Mouse (Mus musculus) hindbrain, embryonic 13.5 days (tissue): Measurements from ENCODE around the gene Sox6. TPM values are rescaled to one million over a fixed set of nuclear protein-coding genes. Genes with fewer than 3 reads are reported as not detected.

Source experiments
- ATAC-seq: fragments of 200-750 bp; cut with Nextera tagmentation; 2 replicates; pipeline ENCODE4 v1.8.0; 2017; ENCODE audit warnings: moderate TSS enrichment; ENCODE audit not compliant: low FRiP score
- H3K27ac ChIP-seq: fragments of 300-500 bp; sonication (generic); 2 replicates; pipeline ENCODE4 v1.5.1; 2015; ENCODE audit warnings: inconsistent platforms, mild to moderate bottlenecking, moderate library complexity
- H3K27me3 ChIP-seq: fragments of 300-500 bp; sonication (generic); 2 replicates; pipeline ENCODE4 v1.6.1; 2015; ENCODE audit warnings: mild to moderate bottlenecking, inconsistent platforms
- H3K36me3 ChIP-seq: fragments of 300-500 bp; sonication (generic); 2 replicates; pipeline ENCODE4 v1.6.1; 2015; ENCODE audit warnings: mild to moderate bottlenecking, inconsistent platforms
- H3K4me1 ChIP-seq: fragments of 300-500 bp; sonication (generic); replicated peaks from 2 replicates; pipeline ENCODE4 v1.6.1; 2015; ENCODE audit warnings: inconsistent platforms
- H3K4me2 ChIP-seq: fragments of 300-500 bp; sonication (generic); 2 replicates; pipeline ENCODE4 v1.6.1; 2015; ENCODE audit warnings: inconsistent platforms, mild to moderate bottlenecking, moderate library complexity
- H3K4me3 ChIP-seq: fragments of 300-500 bp; sonication (generic); 2 replicates; pipeline ENCODE4 v1.5.1; 2015; ENCODE audit warnings: mild to moderate bottlenecking, inconsistent platforms
- H3K9ac ChIP-seq: fragments of 300-500 bp; sonication (generic); 2 replicates; pipeline ENCODE4 v1.6.1; 2015; ENCODE audit warnings: mild to moderate bottlenecking, inconsistent platforms
- H3K9me3 ChIP-seq: fragments of 300-500 bp; sonication (generic); 2 replicates; pipeline ENCODE4 v1.6.1; 2016; ENCODE audit warnings: inconsistent platforms
- WGBS: fragments of 180-500 bp; shearing (Covaris S2); methylation state at CpG from one replicate; pipeline ENCODE4 v1.1.7; 2015; 5-methylcytosine and 5-hydroxymethylcytosine counted together
- polyA plus RNA-seq: library from polyadenylated mRNA; unstranded; fragments of >200 nt; fragmentation: Nextera tagmentation; extraction: Ambion mirVana; gene quantifications from 2 replicates; pipeline ENCODE4 v1.2.1, GENCODE M21; 2015

Sox6 gene
- polyA plus RNA-seq, 1 experiment from 2014 or later = 42.1 TPM

GRCm38 (mm10) chr7:115979813-115980512 lies 58.6 kb downstream of the Sox6 start:
- no peaks in the 10 kb centered on the region for H3K27me3 ChIP-seq
- no peak overlapping the region for H3K27ac ChIP-seq
- H3K9ac ChIP-seq = no peak overlapping the region
- no peaks in the 10 kb centered on the region for H3K4me1 ChIP-seq
- no peaks in the 10 kb centered on the region for H3K9me3 ChIP-seq
- no peaks in the 10 kb centered on the region for H3K36me3 ChIP-seq
- ATAC-seq = no peak
- no peak overlapping the region for H3K4me3 ChIP-seq
- WGBS = 86% methylated on average over 5 of the region's 5 CpGs
- no peak overlapping the region for H3K4me2 ChIP-seq

- no peaks in the 10 kb centered on the region for H3K4me1 ChIP-seq
- no peak overlapping the region for H3K27ac ChIP-seq
- no peaks in the 10 kb centered on the region for H3K9me3 ChIP-seq
- ATAC-seq = no peak
- 87% methylated on average over 2 of the region's 2 CpGs for WGBS
- H3K27me3 ChIP-seq = no peaks in the 10 kb centered on the region
- no peak overlapping the region for H3K4me3 ChIP-seq
- H3K4me2 ChIP-seq = no peak overlapping the region
- H3K36me3 ChIP-seq = no peaks in the 10 kb centered on the region
- H3K9ac ChIP-seq = no peak overlapping the region
These were observed 64.1 kb downstream of the Sox6 start for GRCm38 (mm10) chr7:115974518-115974917.

DNA sequence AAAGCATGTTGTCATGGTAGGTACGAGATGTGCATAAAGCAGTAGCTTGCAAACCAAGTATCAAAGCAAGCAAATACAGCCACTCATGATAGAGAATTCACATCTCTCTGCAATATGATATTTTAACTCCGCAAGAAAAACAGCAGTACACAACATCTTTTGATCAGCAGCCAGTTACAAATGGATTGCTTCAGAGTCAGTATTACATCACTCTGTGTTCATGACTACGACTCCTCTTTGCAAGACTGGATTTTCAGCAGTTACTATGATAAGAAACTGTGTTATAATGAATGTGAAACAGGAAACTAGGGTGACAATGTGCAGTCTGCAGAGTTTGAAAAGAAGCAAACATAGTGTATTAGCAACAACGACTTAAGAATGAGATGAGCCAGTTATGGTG lies 71.4 kb downstream of the Sox6 start:
- Histone ChIP-seq H3K9me3 (no peaks in the 10 kb centered on the region), H3K27ac (no peak overlapping the region), H3K4me2 (no peak overlapping the region), H3K9ac (no peak overlapping the region), H3K4me1 (no peaks in the 10 kb centered on the region), H3K27me3 (no peaks in the 10 kb centered on the region), H3K36me3 (no peaks in the 10 kb centered on the region), H3K4me3 (no peak overlapping the region)
- 94% methylated on average over 4 of the region's 4 CpGs for WGBS
- no peak for ATAC-seq

- H3K4me1 ChIP-seq = 0 out of 2 replicates have a peak, but pooled peaks cover under 1% of the 10 kb centered on the region
- no peaks in the 10 kb centered on the region for H3K36me3 ChIP-seq
- H3K9me3 ChIP-seq = no peaks in the 10 kb centered on the region
- H3K9ac ChIP-seq = no peak overlapping the region
- ATAC-seq = no peak
- no peaks in the 10 kb centered on the region for H3K27me3 ChIP-seq
- H3K4me3 ChIP-seq = no peak overlapping the region
- no peak overlapping the region for H3K4me2 ChIP-seq
- no peak overlapping the region for H3K27ac ChIP-seq
- WGBS = 45% methylated on average over 4 of the region's 4 CpGs
These were observed 72.4 kb downstream of the Sox6 start for GRCm38 (mm10) chr7:115966181-115966580.

GRCm38 (mm10) chr7:115953046-115953445 lies 85.5 kb downstream of the Sox6 start:
- Histone ChIP-seq H3K4me1 (no peaks in the 10 kb centered on the region), H3K4me2 (no peak overlapping the region), H3K27ac (no peak overlapping the region), H3K9ac (no peak overlapping the region), H3K27me3 (no peaks in the 10 kb centered on the region), H3K36me3 (no peaks in the 10 kb centered on the region), H3K4me3 (no peak overlapping the region), H3K9me3 (no peaks in the 10 kb centered on the region)
- ATAC-seq = no peak
- 77% methylated on average over 3 of the region's 3 CpGs for WGBS

DNA sequence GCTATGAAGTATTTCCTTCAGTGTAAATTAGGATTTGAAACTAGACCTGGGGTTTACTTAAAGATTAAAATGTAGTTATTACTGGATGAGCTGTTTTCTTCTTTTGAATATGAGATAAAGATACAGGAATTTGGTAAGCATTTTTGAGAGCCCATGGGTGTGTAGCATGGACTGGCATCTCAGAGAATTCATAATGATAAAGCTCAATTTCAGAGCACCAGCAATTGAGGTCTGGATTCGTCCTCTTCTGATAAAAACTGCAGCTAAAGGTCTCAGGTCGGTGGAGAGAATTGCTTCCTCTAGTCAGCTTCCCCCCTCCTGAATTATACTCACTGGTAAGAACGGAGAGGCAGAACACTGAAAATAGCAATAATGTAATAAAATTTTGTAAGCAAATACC lies 86.4 kb downstream of the Sox6 start:
- Histone ChIP-seq H3K27me3 (no peaks in the 10 kb centered on the region), H3K27ac (no peak overlapping the region), H3K4me1 (no peaks in the 10 kb centered on the region), H3K9ac (no peak overlapping the region), H3K36me3 (no peaks in the 10 kb centered on the region), H3K4me3 (no peak overlapping the region), H3K9me3 (no peaks in the 10 kb centered on the region), H3K4me2 (no peak overlapping the region)
- 70% methylated on average over 3 of the region's 3 CpGs for WGBS
- no peak for ATAC-seq

DNA sequence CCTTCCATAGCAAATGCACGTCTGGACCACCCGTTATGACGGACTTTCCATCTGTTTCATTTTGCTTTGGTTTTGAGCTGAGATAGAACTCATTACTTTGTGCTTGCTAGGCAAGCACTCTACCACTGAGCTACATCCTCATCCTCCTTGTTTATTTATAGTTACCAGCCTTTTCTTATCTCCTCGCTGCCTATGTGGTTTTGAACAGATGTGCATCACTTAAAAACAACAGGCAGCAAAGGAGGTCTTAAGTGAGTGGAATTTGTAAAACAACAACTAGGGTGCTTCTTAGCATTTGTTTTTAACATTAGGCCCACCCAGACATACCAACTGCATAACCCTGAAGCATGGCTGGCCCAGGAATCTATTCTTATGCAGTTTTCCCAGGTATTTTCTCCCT lies 86.9 kb downstream of the Sox6 start:
- WGBS = 85% methylated on average over 4 of the region's 4 CpGs
- Histone ChIP-seq H3K4me3 (no peak overlapping the region), H3K36me3 (no peaks in the 10 kb centered on the region), H3K27ac (no peak overlapping the region), H3K9me3 (no peaks in the 10 kb centered on the region), H3K4me2 (no peak overlapping the region), H3K27me3 (no peaks in the 10 kb centered on the region), H3K4me1 (no peaks in the 10 kb centered on the region), H3K9ac (no peak overlapping the region)
- ATAC-seq = no peak

DNA sequence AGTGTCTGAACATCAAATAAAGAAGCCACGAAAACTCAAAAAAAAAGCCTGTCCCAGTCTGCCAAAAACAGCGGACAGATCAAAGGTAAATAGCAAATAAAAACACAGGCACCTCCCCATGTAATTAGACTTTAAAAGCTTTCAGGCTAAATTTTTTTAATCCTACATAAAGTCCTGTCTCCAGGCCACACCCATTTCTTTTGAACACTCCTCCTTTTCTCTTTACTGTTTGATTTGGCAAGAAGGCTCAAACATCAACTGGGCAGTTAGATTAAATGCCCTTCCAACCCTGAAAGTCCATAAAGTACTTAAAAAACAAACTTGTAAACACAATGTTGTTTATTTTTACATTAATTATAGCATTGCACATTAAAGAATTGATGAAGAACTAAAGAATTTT lies 90.7 kb downstream of the Sox6 start:
- H3K4me3 ChIP-seq = no peak overlapping the region
- H3K27ac ChIP-seq = no peak overlapping the region
- H3K9me3 ChIP-seq = no peaks in the 10 kb centered on the region
- H3K36me3 ChIP-seq = no peaks in the 10 kb centered on the region
- WGBS = 57% methylated on average over 2 of the region's 2 CpGs
- no peak overlapping the region for H3K4me2 ChIP-seq
- no peaks in the 10 kb centered on the region; the same call in 1 of the 2 replicates for H3K4me1 ChIP-seq
- H3K27me3 ChIP-seq = no peaks in the 10 kb centered on the region
- ATAC-seq = no peak
- H3K9ac ChIP-seq = no peak overlapping the region

DNA sequence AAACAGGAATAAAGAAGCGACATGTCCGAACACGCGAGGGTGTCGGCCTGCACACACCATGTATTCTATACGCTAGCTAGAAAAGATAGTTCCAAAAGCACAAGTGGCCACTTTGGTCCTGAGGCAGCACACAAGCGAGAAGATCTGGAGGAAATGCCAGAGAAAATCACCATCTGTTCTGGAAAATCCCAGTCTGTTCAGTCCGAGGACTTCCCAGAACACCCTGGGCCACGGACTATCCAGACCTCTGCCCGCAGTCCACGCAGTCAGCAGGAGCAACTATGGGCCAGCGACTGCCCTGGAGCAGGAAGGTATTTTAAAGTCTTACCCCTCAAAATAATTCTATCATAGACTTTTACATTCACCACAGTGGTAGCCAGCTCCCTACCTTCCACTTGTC lies 92.0 kb downstream of the Sox6 start:
- H3K27ac ChIP-seq = no peak overlapping the region
- no peaks in the 10 kb centered on the region for H3K9me3 ChIP-seq
- no peak overlapping the region for H3K4me2 ChIP-seq
- ATAC-seq = no peak
- H3K4me1 ChIP-seq = no peaks in the 10 kb centered on the region; the same call in 1 of the 2 replicates
- no peaks in the 10 kb centered on the region for H3K36me3 ChIP-seq
- H3K4me3 ChIP-seq = no peak overlapping the region
- no peaks in the 10 kb centered on the region for H3K27me3 ChIP-seq
- WGBS = 95% methylated on average over 12 of the region's 12 CpGs
- no peak overlapping the region for H3K9ac ChIP-seq

- H3K27ac ChIP-seq = no peak overlapping the region
- no peaks in the 10 kb centered on the region for H3K9me3 ChIP-seq
- no peaks in the 10 kb centered on the region for H3K36me3 ChIP-seq
- H3K27me3 ChIP-seq = no peaks in the 10 kb centered on the region
- H3K4me3 ChIP-seq = no peak overlapping the region
- no peak overlapping the region for H3K9ac ChIP-seq
- no peak for ATAC-seq
- no peak overlapping the region for H3K4me2 ChIP-seq
- no peaks in the 10 kb centered on the region; the same call in 1 of the 2 replicates for H3K4me1 ChIP-seq
- WGBS = 90% methylated on average over 4 of the region's 4 CpGs
These were observed 93.1 kb downstream of the Sox6 start for GRCm38 (mm10) chr7:115945516-115945915.

GRCm38 (mm10) chr7:115944250-115944649 lies 94.3 kb downstream of the Sox6 start:
- no peak for ATAC-seq
- no peaks in the 10 kb centered on the region; the same call in 1 of the 2 replicates for H3K4me1 ChIP-seq
- no peaks in the 10 kb centered on the region for H3K36me3 ChIP-seq
- no peaks in the 10 kb centered on the region for H3K27me3 ChIP-seq
- H3K27ac ChIP-seq = no peak overlapping the region
- no peak overlapping the region for H3K9ac ChIP-seq
- no peaks in the 10 kb centered on the region for H3K9me3 ChIP-seq
- H3K4me2 ChIP-seq = no peak overlapping the region
- H3K4me3 ChIP-seq = no peak overlapping the region
- WGBS = 63% methylated on average over 5 of the region's 5 CpGs

DNA sequence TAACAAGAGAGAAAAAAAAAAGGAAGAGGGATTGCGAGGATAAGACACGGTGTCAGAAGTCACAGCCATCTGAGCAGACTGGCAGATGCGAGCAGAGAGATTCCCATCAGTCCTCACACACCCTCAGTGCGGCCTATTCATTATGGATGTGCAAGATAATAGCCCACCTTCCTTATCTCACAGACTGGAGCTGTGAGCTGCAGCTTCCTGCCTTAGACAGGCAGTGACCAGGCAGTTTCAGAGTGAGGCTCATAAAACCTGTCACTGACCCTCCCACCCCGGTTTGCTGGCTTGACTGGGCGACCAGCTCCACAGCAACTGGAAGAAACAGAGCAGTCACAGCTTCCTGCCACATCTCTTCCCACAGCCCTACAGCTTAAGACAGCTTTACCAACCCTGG lies 96.8 kb downstream of the Sox6 start:
- H3K9me3 ChIP-seq = no peaks in the 10 kb centered on the region
- no peak overlapping the region for H3K4me3 ChIP-seq
- no peak for ATAC-seq
- no peaks in the 10 kb centered on the region for H3K36me3 ChIP-seq
- H3K27ac ChIP-seq = no peak overlapping the region
- WGBS = 61% methylated on average over 6 of the region's 6 CpGs
- H3K27me3 ChIP-seq = no peaks in the 10 kb centered on the region
- H3K4me1 ChIP-seq = no peaks in the 10 kb centered on the region; the same call in 1 of the 2 replicates
- no peak overlapping the region for H3K9ac ChIP-seq
- no peak overlapping the region for H3K4me2 ChIP-seq

DNA sequence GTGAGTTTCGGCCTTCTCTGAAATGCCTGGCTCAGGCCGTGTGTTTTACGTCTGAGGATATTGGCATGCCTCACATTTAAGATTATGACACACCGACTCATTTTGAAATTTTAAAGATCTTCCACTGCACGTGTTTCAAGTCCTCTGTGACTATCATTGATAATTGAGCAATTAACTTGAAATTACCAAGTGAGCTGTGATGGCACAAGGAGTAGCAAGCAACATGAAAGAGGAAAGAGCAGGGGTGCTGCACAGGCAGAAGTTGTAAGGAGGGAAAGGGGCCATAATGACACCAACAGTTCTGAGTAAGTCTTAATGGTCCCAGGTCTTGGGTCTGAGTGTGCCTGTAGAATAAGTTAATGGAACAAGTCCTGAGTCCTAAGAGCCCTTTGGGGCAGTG lies 99.3 kb downstream of the Sox6 start:
- Histone ChIP-seq H3K4me1 (no peaks in the 10 kb centered on the region; the same call in 1 of the 2 replicates), H3K9me3 (no peaks in the 10 kb centered on the region), H3K36me3 (no peaks in the 10 kb centered on the region), H3K27me3 (no peaks in the 10 kb centered on the region), H3K9ac (no peak overlapping the region), H3K4me3 (no peak overlapping the region), H3K4me2 (no peak overlapping the region), H3K27ac (no peak overlapping the region)
- ATAC-seq = no peak
- WGBS = 87% methylated on average over 5 of the region's 5 CpGs
